Mouse (Mus musculus) v-Abl transformed pro-B cells (cell line): ENCODE results near the gene Zp3.

Experiments used
- in situ Hi-C, 2 experiments: fragments of 400-800 bp; cut with MboI; formaldehyde crosslinking; loops; one replicate each; pipeline ENCODE4 v1.15.1; 2025; ENCODE audit not compliant: unreplicated experiment in 2 of 2

Zp3 gene

DNA sequence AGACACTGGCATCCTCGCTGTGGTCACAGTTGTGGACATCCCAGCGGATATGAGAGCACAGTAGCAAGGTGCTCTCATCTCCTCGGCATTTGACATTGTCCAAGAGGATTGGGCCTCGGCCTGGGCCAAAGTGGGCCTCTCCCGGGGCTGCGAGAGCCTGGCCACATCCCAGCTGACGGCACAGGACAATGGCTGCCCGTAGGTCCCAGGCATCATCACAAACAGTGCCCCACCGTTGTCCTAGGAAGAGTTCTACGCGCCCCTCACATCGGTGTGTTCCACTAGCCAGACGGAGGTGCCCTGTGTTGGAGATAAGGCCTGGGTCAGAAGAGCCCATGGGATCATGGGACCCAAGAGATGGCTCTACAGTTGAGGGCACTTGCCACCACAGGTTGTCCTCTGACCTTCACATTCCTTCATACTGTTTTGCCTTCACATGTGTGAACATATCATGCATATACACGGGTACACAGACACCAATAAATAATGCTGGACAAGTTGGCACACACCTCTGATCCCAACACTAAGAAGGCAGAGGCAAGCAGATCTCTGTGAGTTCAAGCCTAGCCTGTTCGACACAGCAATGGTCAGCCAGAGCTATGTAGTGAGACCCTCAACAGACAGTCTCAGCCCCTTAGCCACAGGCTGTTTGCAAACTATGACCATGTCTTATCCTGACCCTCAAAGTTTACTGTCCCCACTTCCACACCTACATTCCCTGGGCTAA is 18.8 kb upstream of the Zp3 start:
- in situ Hi-C loops, result loop anchor here in 1 of 2 experiments (5.0 kb wide), 1 partner anchor 59 kb away; no protein-coding TSS in a partner anchor

DNA sequence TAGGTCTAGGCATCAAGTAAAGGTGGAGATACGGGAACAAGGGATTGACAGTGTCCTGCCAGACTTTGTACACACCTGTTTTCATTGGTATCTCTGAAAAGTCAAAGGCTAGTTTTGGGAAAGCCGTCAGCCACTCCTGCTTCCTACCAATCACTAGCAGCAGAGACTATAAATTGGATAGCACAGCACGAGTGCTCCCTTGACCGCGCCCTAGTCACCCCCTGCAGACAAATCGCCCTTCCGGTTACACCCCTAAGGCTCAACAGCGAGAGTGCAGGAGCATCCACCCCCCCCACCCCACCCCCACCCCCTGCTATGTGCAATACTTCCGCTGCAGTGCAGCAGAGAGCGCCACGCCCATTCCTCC is 17.8 kb upstream of the Zp3 start:
- in situ Hi-C loops, result loop anchor here in 1 of 2 experiments (5.0 kb wide), 1 partner anchor 60 kb away; no protein-coding TSS in a partner anchor

DNA sequence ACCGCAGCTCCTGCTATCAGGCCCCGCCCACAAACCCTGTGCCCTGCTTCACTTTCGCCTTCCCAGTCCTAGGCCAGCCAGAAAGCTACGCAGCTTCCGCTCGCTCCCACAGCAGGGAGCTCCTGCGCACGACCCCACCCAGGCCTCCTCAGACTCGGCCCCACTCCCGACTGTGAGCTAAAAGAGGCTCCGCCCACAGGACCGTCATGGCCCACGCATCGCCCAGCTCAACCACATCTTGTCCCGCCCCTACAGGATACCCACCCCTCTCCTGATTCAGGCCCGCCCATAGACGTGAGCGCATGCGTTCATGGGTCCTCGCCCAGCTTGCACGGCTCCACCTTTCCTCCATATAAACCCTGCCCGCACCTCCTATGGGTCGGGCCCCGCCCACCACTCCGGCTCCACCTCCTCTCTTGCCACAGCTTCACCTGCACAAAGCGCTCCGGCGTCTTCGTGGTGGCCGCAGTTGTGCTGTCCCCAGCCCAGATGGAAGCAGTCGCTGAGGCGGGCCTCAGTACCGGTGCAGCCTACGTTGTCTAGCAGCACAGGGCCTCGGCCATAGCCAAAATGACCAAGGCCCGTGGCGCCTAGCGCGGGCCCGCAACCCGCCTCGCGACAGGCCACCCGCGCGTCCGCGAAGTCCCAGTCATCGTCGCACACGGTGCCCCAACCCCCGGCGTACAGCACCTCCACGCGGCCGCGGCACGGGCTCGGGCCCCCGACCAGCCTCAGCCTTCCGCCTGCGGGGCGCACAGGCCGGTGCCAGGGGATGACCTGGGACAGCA is 17.2 kb upstream of the Zp3 start:
- in situ Hi-C loops, result loop anchor here in 1 of 2 experiments (5.0 kb wide), 1 partner anchor 60 kb away; no protein-coding TSS in a partner anchor

DNA sequence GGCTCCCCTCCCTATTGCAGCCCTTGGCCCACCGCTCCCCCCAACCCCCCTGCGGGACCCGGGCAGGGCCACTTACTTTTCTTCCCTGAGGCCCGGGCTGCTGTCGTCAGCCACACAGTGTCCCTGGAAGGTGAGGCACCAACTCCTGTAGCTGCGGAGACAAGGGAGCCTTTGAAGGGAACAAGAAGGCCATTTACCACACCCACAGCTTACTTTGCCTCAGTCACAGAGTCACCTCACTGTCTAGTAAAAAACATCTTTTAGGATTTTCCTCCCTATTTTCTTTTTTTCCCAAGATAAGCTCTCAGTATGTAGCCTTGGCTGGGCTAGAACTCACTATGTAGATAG is 16.6 kb upstream of the Zp3 start:
- in situ Hi-C loops, result loop anchor here in 1 of 2 experiments (5.0 kb wide), 1 partner anchor 61 kb away; no protein-coding TSS in a partner anchor

DNA sequence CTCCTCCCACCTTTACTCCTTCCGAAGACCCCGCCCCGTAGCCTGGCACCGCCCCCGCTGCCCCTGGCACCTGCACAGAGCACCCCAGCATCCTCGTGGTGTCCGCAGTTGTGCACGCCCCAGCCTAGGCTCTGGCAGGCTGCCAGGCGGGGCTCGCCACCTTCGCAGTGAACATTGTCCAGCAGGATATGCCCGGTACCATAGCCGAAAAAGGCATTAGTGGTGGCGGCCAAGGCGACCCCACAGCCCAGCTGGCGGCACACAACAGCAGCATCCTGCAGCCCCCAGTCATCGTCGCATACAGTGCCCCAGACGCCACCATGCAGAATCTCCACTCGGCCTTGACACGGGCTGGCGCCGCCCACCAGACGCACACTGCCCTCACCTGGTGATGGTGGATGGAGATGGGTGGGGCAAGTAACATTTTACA is 14.4 kb upstream of the Zp3 start:
- in situ Hi-C loops, result no loop called here

DNA sequence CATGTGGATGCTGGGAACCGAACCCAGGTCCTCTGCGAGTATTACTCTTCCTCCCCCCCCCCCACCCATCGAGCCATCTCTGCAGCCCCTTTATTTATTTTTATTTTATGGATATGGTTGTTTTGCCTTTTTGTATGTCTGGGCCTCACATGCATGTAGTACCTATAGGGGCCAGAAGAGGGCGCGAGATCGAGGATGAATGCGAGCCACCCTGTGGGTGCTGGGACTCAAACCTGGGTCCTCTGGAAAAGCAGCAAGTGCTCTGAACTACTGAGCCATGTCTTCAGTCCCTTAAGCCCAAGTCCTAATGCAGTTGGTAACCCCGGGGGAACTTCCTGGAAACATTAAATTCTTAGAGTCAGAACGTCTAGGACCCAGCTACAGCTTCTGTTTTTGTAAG is 13.0 kb upstream of the Zp3 start:
- in situ Hi-C loops, result no loop called here

DNA sequence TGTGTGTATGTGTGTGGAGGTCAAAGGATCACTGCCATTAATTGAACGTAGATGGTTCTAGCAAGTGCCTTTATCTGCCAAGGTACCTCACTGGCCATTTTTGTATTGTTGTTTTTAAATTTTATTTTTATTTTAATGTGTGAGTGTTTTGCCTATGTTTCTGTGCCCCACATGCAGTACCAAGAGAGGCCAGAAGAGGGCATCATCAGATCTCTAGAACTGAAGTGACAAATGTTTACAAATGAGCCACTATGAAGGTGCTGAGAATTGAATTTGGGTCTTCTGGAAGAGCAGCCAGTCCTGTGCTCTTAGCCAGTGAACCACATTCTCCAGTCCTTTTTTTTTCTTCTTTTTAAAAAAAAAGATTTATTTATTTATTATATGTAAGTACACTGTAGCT is 11.1 kb upstream of the Zp3 start:
- in situ Hi-C loops, result no loop called here

DNA sequence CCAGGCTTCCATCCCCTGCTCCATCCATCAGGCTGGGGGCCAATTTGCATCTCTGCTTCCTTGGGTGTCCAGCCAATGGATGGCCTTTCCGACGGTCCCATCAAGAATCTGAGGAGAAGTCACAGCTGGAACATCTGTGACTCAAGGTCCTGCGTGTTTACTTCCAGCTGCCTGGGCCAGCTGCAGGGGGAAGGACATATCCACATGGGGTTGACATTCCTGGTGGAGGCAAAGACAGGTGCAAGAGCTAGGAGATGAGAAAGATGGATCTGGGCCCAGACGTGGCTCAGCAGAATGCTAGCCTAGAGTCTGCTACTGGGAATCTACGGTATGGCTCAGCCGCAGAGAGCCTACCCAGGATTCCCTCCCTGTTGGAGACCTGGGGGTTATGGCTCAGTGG is 9.7 kb upstream of the Zp3 start:
- in situ Hi-C loops, result loop anchor here in 1 of 2 experiments (5.0 kb wide), 1 partner anchor 73 kb away; no protein-coding TSS in a partner anchor

DNA sequence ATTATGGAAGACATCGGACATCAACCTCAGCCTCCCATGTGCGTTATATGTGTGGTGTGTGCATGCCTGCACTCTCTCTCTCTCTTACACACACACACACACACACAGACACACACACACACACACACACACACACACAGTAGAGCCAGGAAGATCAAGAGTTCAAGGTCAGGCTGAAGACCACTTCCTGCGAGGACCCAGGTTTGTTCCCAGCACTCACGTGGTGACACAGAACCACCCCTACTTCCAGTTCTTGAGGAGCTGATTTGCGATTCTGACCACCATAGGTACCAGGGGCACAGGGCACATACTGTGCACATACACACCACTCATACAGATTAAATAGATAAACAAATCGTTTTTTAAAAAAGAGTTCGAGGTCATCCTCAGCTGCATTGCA is 8.0 kb upstream of the Zp3 start:
- in situ Hi-C loops, result loop anchor here in 1 of 2 experiments (5.0 kb wide), 1 partner anchor 75 kb away; no protein-coding TSS in a partner anchor

DNA sequence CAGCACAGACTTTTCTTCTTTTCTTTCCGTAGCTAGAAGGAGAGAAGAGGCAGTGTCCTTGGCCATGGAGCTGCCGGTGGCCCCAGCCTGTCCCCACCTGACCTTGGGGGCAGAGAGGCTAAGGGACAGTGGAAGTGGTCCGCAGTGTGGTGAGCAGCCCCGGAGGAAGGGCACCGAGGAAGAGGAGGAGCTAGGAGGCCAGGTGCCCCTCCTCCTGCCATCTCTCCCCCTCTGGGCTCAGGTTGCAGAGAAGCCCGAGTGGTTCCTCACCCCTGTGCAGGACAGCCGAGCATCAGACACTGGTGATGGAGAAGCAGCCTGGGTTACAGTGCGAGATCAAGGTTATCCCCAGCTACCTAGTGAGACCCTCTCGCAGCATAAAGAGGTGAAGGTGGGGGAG is 5.5 kb upstream of the Zp3 start, which contains the start of gene Ssc4d:
Gene Ssc4d (minus strand): TSS at position 167 of the 400 bp plus-strand sequence.
- in situ Hi-C loops, result loop anchor here in 1 of 2 experiments (5.0 kb wide), 1 partner anchor 77 kb away; no protein-coding TSS in a partner anchor

DNA sequence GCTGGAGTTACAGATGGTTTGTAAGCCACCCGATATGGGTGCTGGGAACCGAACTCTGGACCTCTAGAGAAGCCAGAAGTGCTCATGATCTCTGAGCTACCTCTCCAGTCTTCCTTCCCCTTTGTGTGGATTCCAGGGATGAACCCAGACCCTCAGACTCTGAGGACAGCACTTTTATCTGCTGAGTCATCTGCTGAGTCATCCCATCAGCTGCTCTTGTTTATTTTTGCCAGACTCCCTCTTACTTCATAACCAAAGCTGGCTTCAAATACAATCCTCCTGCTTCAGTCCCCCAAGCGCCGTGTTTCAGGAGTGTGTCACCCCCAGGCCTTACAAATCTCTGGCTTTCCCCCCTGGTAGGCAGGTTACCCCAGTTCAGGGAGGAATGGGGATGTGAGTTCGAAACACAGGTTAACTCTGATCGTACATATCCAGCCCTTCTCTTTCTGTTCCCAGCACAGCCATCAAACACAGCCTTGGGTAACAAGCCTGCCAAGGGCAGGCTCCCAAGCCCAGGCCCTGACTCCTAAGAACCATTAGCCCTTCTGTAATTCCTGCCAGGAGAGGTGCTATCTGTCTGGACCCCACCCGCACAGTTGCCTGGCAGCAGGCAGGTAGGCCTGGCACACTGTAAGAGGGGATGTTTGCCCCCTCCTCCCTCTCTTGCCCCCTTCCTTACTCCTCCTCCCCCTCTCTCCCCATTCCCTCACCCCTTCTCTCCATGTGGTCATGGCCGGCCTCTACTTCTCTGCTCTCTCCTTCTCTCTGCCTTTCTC is 3.8 kb upstream of the Zp3 start:
- in situ Hi-C loops, result loop anchor here (5.0 kb wide), 3 partner anchors 266 to 781 kb away; no protein-coding TSS in a partner anchor

DNA sequence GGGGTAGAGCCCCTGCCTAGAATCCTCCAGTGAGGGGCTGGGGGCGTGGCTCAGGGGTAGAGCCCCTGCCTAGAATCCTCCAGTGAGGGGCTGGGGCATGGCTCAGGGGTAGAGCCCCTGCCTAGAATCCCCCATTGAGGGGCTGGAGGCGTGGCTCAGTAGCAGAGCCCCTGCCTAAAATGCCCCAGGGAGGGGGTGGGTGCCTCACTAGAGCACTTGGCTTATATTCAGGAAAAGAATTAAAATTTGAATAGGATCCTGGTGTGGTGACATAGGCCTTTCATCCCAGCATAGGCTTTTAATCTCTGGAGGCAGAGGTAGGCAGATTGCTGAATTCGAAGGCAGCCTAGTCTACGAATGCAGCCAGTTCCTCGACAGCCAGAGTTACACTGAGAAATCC is 518 bp upstream of the Zp3 start:
- in situ Hi-C loops, result loop anchor here (5.0 kb wide), 3 partner anchors 263 to 778 kb away; no protein-coding TSS in a partner anchor

DNA sequence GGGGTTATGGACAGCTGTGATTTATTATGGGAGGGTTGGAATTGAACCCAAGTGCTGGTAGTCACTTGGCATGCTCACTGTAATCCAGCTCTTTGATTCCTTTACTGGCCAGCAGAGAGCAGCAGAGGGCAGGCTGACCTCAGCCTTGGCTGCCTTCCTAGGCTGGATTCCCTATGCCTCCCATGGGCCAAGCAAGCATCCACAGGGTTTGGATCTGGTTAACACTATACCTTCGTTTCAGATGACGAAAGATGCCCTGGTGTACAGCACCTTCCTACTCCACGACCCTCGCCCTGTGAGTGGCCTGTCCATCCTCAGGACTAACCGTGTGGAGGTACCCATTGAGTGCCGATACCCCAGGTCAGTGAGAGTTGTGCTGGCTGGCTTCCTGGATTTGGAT is 2.5 kb downstream of the Zp3 start:
- in situ Hi-C loops, result loop anchor here (5.0 kb wide), 4 partner anchors 65 to 205 kb away; partner anchors contain the start of genes Alkbh4 (in 1 of the 2) and Lrwd1 (in 1 of the 2)

DNA sequence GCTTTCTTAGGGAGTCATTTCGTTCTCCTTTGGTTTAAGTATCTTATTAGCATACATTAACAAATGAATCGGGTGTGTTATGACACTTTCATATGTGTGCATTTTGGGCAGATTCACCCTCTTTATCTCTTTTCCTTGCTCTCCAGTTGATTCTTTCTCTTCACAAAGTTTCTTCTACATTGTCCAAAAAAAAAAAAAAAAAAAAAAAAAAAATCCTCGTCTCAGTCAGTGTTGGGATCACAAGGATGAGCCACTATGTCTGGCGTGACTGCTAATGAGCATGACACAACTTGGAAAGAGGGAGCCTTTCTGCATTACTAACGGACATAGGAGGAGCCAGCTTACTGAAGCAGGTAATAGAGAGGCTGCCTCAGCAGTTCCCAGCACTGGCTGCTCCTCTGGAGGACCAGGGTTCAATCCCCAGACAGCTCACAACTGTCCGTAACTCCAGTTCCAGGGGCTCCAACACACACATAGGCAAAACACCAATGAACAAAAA is 4.7 kb downstream of the Zp3 start:
- in situ Hi-C loops, result loop anchor here (5.0 kb wide), 4 partner anchors 63 to 203 kb away; partner anchors contain the start of genes Alkbh4 (in 1 of the 2) and Lrwd1 (in 1 of the 2)

DNA sequence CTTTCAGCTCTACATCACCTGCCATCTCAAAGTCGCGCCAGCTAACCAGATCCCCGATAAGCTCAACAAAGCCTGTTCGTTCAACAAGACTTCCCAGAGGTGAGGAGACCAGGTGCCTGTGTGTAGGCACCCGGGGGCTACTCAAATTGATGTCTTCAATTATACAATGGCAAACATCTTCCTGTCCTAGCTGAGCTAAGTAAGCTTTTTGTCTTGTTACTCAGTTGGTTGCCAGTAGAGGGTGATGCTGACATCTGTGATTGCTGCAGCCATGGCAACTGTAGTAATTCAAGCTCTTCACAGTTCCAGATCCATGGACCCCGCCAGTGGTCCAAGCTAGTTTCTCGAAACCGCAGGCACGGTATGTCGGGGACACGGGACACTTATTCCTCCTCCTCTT is 7.3 kb downstream of the Zp3 start:
- in situ Hi-C loops, result no loop called here

DNA sequence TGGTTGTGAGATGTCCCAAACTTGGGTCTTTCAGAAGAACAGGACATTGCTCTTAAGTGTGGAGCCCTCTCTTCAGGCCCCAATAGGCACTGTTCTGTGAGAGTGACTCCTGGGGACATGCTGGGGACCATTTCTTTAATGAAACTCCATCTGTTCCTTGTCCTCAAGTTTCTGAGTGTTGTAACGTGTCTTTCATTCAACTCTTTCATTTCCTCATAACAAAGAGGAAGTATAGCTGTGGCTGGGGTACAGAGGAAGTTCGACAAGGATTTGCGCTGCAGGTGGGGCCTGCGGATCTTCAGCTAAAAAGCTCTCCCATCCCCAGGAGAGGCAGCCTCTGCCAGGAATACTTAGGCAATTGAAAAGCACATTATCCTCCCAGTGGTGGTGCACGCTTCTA is 10.7 kb downstream of the Zp3 start:
- in situ Hi-C loops, result no loop called here

DNA sequence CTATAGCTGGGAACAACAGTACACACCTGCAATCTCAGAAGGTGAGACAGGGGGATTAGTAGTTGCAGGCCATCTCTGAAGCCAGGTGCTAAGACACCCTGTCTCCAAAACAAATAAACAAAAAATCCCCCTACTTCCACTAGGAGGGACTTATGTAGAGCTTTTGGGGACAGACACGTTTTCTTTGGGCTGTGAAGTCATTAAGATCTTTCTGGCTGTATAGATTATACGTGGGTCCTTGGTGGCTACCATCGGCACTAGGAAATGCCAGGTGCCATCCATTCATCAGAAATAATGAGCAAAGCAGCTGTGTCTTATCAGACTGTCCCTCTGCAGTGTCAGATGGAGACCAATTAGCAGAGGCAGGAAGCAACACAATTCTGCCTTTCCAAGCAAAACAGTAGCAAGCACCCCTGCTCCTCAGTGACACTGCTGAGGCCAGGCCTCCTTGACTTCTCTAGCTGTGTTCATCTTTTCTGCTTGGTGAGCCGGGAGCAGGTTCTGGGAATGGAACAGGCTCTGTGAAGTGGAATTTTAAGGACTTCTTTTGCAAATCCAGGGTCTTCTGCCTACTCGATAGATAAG is 13.6 kb downstream of the Zp3 start:
- in situ Hi-C loops, result no loop called here

DNA sequence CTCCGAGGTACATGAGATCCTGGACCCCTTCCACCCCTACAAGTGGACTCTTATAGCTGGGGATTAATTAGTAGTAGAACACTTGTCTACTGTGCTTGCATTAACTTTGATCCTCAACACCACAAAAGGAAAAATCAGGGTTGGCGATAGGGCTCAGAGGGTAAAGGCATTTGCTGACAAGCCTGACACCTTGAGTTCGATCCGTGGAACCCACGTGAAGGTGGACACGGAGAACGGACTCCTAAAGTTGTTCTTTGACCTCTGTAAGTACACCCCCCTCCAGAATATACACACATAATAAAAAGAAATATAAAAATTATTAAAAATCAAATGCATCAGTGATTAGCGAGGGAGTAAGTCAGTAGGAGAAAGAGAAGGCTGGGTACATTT is 14.4 kb downstream of the Zp3 start:
- in situ Hi-C loops, result no loop called here

DNA sequence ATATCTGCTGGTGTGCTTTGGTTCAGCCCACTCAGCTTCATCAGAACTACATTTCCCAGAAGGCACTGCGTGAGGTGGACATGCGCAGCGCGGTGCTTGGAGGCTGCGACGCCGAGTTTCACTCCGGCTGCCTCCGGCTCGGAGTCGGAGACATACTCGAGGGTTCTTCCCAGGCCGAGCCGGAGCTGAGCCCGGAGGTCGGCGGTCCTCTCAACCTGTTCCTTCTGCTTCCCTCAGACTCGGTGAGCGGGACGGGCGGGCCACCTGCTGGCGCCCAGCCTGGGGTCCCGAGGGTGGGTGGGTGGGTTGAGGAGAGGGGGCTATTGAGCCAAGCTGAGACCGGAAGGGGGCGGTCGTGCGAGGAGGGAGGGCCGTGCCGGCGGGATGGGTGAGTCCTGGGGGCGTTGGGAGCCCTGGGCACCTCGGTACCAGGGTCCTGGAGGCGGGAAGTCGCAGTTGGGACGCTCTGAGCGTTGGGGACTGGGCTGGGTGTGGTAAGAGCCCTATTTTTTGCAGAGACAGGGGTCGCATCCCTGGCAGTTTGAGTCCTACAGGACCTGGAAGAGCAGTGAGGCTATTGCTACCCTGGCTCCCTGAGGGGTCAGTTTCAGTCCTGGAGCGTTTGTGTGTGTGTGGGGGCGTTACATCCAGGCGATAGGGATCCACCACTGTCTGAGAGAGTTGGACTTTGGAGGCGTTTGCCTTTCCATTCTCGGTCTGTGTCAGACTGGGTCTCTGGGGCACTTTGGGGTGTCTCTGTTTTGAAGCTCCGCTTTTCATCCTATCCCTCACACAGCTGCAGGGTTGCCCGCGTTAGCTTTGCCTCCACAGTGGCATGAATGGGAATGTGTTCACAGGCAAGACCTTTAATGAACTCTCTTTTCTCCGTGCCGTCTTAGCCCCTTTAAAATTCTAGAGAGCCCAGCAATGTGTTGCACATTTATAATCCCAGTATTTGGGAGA is 15.1 kb downstream of the Zp3 start, which contains the start of gene Dtx2:
Gene Dtx2 (plus strand): TSS at position 76 of the 963 bp plus-strand sequence.
- in situ Hi-C loops, result no loop called here
